Mouse (Mus musculus): ENCODE measurements around the gene Scd4. TPM values are rescaled to one million over a fixed set of nuclear protein-coding genes. Genes with fewer than 3 reads are reported as not detected.
A peak's percentile ranks its signal among the peaks of the same experiment; 100 is the strongest.
"Not testable (repeated sequence)": the region's sequence is repeated elsewhere in the genome, so short reads cannot be mapped to it uniquely, and the experiment has no call there.

Gene Scd4
- total RNA-seq, 4 experiments from 2014 or later = 0.13 TPM; not detected in 3

GRCm38 (mm10) chr19:44300520-44300919 is 32.4 kb upstream of the Scd4 start:
- no peak for DNase-seq (ENCODE audit: low spot score in 2 of 2)

- DNase-seq (ENCODE audit: low spot score in 2 of 2) = no peak
Observed at GRCm38 (mm10) chr19:44301176-44301575, 31.7 kb upstream of the Scd4 start.

- DNase-seq (ENCODE audit: low spot score in 2 of 2) = no peak
Observed at GRCm38 (mm10) chr19:44301671-44302305, 31.1 kb upstream of the Scd4 start.

- no peak for DNase-seq (ENCODE audit: low spot score in 2 of 2)
Observed at GRCm38 (mm10) chr19:44302901-44303300, 30.0 kb upstream of the Scd4 start.

- DNase-seq (ENCODE audit: low spot score in 2 of 2) = no peak
Observed at GRCm38 (mm10) chr19:44303502-44303901, 29.4 kb upstream of the Scd4 start.

GRCm38 (mm10) chr19:44304419-44304818 is 28.5 kb upstream of the Scd4 start:
- DNase-seq (ENCODE audit: low spot score in 2 of 2) = no peak

- DNase-seq (ENCODE audit: low spot score in 2 of 2) = no peak
Observed at GRCm38 (mm10) chr19:44304851-44305510, 27.9 kb upstream of the Scd4 start.

- no peak for DNase-seq (ENCODE audit: low spot score in 2 of 2)
Observed at GRCm38 (mm10) chr19:44305701-44306100, 27.2 kb upstream of the Scd4 start.

GRCm38 (mm10) chr19:44306171-44306570 is 26.7 kb upstream of the Scd4 start:
- no peak for DNase-seq (ENCODE audit: low spot score in 2 of 2)

- DNase-seq (ENCODE audit: low spot score in 2 of 2) = no peak
Observed at GRCm38 (mm10) chr19:44307101-44307914, 25.6 kb upstream of the Scd4 start.

GRCm38 (mm10) chr19:44307915-44308470 is 24.9 kb upstream of the Scd4 start:
- DNase-seq (ENCODE audit: low spot score in 2 of 2) = no peak

- DNase-seq (ENCODE audit: low spot score in 2 of 2) = no peak
Observed at GRCm38 (mm10) chr19:44308611-44309246, 24.2 kb upstream of the Scd4 start.

- no peak for DNase-seq (ENCODE audit: low spot score in 2 of 2)
Observed at GRCm38 (mm10) chr19:44309351-44310154, 23.3 kb upstream of the Scd4 start.

GRCm38 (mm10) chr19:44310155-44310575 is 22.7 kb upstream of the Scd4 start:
- not testable (repeated sequence) for DNase-seq (ENCODE audit: low spot score in 2 of 2)

- DNase-seq (ENCODE audit: low spot score in 2 of 2) = no peak
Observed at GRCm38 (mm10) chr19:44310814-44311213, 22.1 kb upstream of the Scd4 start.

- DNase-seq (ENCODE audit: low spot score in 2 of 2) = no peak
Observed at GRCm38 (mm10) chr19:44311306-44312006, 21.4 kb upstream of the Scd4 start.

- no peak for DNase-seq (ENCODE audit: low spot score in 2 of 2)
Observed at GRCm38 (mm10) chr19:44312007-44312360, 20.9 kb upstream of the Scd4 start.

- no peak for DNase-seq (ENCODE audit: low spot score in 2 of 2)
Observed at GRCm38 (mm10) chr19:44313066-44313465, 19.8 kb upstream of the Scd4 start.

GRCm38 (mm10) chr19:44314327-44314759 is 18.5 kb upstream of the Scd4 start:
- DNase-seq (ENCODE audit: low spot score in 2 of 2) = peak; percentile 86 to 91

- peak; percentile 26 to 31 for DNase-seq (ENCODE audit: low spot score in 2 of 2)
Observed at GRCm38 (mm10) chr19:44314871-44315414, 17.9 kb upstream of the Scd4 start.

Data from gastrocnemius, adult 8-10 months (tissue).